In genomic region chr6:141248691-141249584, GRCm38 (mm10) we compare ENCODE assay signal across 8 mouse cellular contexts. TPM values are rescaled to one million over a fixed set of nuclear protein-coding genes. Genes with fewer than 3 reads are reported as not detected.
DNase-seq lines count a peak whose midpoint lies in the region; ATAC-seq and TF ChIP-seq lines count a peak whose summit lies in the region.

TSS of gene Pde3a (plus strand) at chr6:141249269.

- WGBS in liver, embryonic 16.5 days (ENCODE audit: insufficient replicate concordance), result 4% methylated on average over 27 of the region's 28 CpGs

- ATAC-seq in liver, embryonic 16.5 days (ENCODE audit: low read depth), result no peak

- H3K27ac ChIP-seq in left cerebral cortex, adult 2 months, result no peak within 1 kb of the TSS
- H3K27ac ChIP-seq in liver, embryonic 16.5 days (ENCODE audit: low read length), result no peak within 1 kb of the TSS

- no peak within 1 kb of the TSS; the same call in 1 of the 2 replicates for H3K9ac ChIP-seq in liver, embryonic 16.5 days (ENCODE audit: low read depth, low read length)

- H3K27me3 ChIP-seq in liver, embryonic 16.5 days (ENCODE audit: control insufficient read depth, insufficient read depth, low read depth, low read length), result peaks cover 20% of the 10 kb centered on the region

- no peaks in the 10 kb centered on the region for H3K9me3 ChIP-seq in liver, embryonic 16.5 days (replicated peaks; ENCODE audit: control insufficient read depth, low read length)

- no peaks in the 10 kb centered on the region for H3K36me3 ChIP-seq in liver, embryonic 16.5 days (ENCODE audit: control insufficient read depth, insufficient read depth)

- DNase-seq in left cerebral cortex, adult 2 months (ENCODE audit: extremely low spot score in 1 of 2, low spot score in 2 of 2), result no peak
- no peak for DNase-seq in left cerebral cortex, adult 8-10 months (ENCODE audit: low spot score in 2 of 2)
- DNase-seq in embryo, embryonic 11.5 days (ENCODE audit: low read depth, low spot score), result peak; percentile 19
- no peak for DNase-seq in heart, postnatal 10 days
- no peak for DNase-seq in thymus, postnatal 4 days
- DNase-seq in urinary bladder, postnatal 36 days (ENCODE audit: low spot score in 2 of 2), result no peak
- DNase-seq in layer of hippocampus, adult 11-12 months (ENCODE audit: low spot score), result no peak

- H3K4me3 ChIP-seq in left cerebral cortex, adult 2 months, result peak within 1 kb of the TSS; percentile 56
- H3K4me3 ChIP-seq in liver, embryonic 16.5 days (ENCODE audit: low read depth, low read length), result peak within 1 kb of the TSS; percentile 48

- peak within 1 kb of the TSS; percentile 55 for H3K4me2 ChIP-seq in liver, embryonic 16.5 days (ENCODE audit: low read depth, low read length)

- intact Hi-C loops in left cerebral cortex, adult 2 months (cut with DNase I), result no loop called here
- intact Hi-C loops in heart, postnatal 10 days (cut with DNase I), result loop anchor here (5.0 kb wide), 2 partner anchors 67 to 322 kb away; no protein-coding TSS in a partner anchor

- TF ChIP-seq CTCF in left cerebral cortex, adult 2 months (IDR thresholded peaks at IDR 0.05), result no peak

- H3K4me1 ChIP-seq in liver, embryonic 16.5 days (ENCODE audit: control insufficient read depth, low read depth, low read length), result no peaks in the 10 kb centered on the region

RNA-seq across cellular contexts. Expression of gene Pde3a, which starts in this region (rescaled TPM):
- 1 to 10 TPM; 1.4 to 1.8 TPM for total RNA-seq in left cerebral cortex, adult 2 months (2021)
- 1 to 10 TPM; 1.7 to 3.4 (median 2.4) TPM for total RNA-seq in left cerebral cortex, adult 8-10 months (2022)
- 10 to 100 TPM; 69.9 to 71.6 TPM for total RNA-seq in heart, postnatal 10 days (2021)
- polyA plus RNA-seq in liver, embryonic 16.5 days (2015; fragmentation: Nextera tagmentation; extraction: Ambion mirVana), result 1.1 and 1.3 TPM in 2 replicates

Comparison
In these comparisons a context has a peak if more than half of its experiments do, and no peak if none do; other contexts are left out.
1. RNA of gene Pde3a (total RNA-seq): 69.9 to 71.6 TPM in heart, postnatal 10 days; 1.7 to 3.4 TPM in left cerebral cortex, adult 8-10 months and 1.4 to 1.8 TPM in left cerebral cortex, adult 2 months; every median in the first group is over 10 times any median in the second.